ENCODE assay signal across 14 mouse cellular contexts in genomic region chr6:91700823-91701621, GRCm38 (mm10). TPM values are rescaled to one million over a fixed set of nuclear protein-coding genes. Genes with fewer than 3 reads are reported as not detected.
DNase-seq lines count a peak whose midpoint lies in the region; ATAC-seq lines count a peak whose summit lies in the region.
"Had no signal": no experiment of that assay in that cellular context is flagged by ENCODE, and none has a peak within 500 bp of the region (broad histone marks: within the 10 kb centered on the region; RNA-seq: fewer than 3 reads in every experiment).

No protein-coding gene starts in this region.

- DNase-seq in kidney, adult 11 months, result peak; percentile 82
- DNase-seq in kidney, postnatal 10 days, result no peak
- no peak for DNase-seq in intestine, embryonic 14.5 days (ENCODE audit: low spot score)
- DNase-seq in kidney, postnatal 14 days, result peak; percentile 74
- no peak for DNase-seq in Muller cell, postnatal 12 days (ENCODE audit: inconsistent ontology term)
- no peak for DNase-seq in thymus, postnatal 4 days
- DNase-seq: cerebellum, adult 9-10 months; thymus, adult 2 months had no signal

- peaks cover 46% of the 10 kb centered on the region for H3K36me3 ChIP-seq in intestine, embryonic 14.5 days (ENCODE audit: control insufficient read depth, insufficient read depth, low read length)
- peaks cover 7% of the 10 kb centered on the region; the same call in 1 of the 2 replicates for H3K36me3 ChIP-seq in stomach, embryonic 16.5 days (ENCODE audit: control insufficient read depth, insufficient read depth, low read length)

- peak; percentile 14; the same call in 1 of the 2 replicates for ATAC-seq in intestine, embryonic 14.5 days (replicated peaks; ENCODE audit: low FRiP score, low TSS enrichment, low read depth)
- ATAC-seq in stomach, embryonic 16.5 days (ENCODE audit: insufficient read depth, low FRiP score), result peak; percentile 28; the same call in 1 of the 2 replicates
- ATAC-seq in CD4-positive, CD25-positive, alpha-beta regulatory T cell, adult 4 months, result no peak
- ATAC-seq: forebrain, embryonic 15.5 days had no signal

- no peak overlapping the region for H3K9ac ChIP-seq in intestine, embryonic 14.5 days (ENCODE audit: low read length)
- no peak overlapping the region for H3K9ac ChIP-seq in stomach, embryonic 16.5 days (ENCODE audit: low read length)
- H3K9ac ChIP-seq: embryonic facial prominence, embryonic 12.5 days; forebrain, embryonic 15.5 days; limb, embryonic 13.5 days had no signal

- H3K27me3 ChIP-seq in intestine, embryonic 14.5 days (replicated peaks; ENCODE audit: control insufficient read depth, insufficient read depth, low read length), result no peaks in the 10 kb centered on the region
- no peaks in the 10 kb centered on the region for H3K27me3 ChIP-seq in stomach, embryonic 16.5 days (ENCODE audit: control insufficient read depth, insufficient read depth, low read length)
- H3K27me3 ChIP-seq: embryonic facial prominence, embryonic 12.5 days; forebrain, embryonic 15.5 days; limb, embryonic 13.5 days had no signal

- H3K9me3 ChIP-seq in intestine, embryonic 14.5 days (ENCODE audit: control insufficient read depth, low read length), result no peaks in the 10 kb centered on the region
- no peaks in the 10 kb centered on the region for H3K9me3 ChIP-seq in stomach, embryonic 16.5 days (replicated peaks; ENCODE audit: control insufficient read depth, low read length)
- H3K9me3 ChIP-seq: embryonic facial prominence, embryonic 12.5 days; forebrain, embryonic 15.5 days; limb, embryonic 13.5 days had no signal

- no peak overlapping the region for H3K27ac ChIP-seq in intestine, embryonic 14.5 days (ENCODE audit: low read depth)
- peak overlapping the region; percentile 45 for H3K27ac ChIP-seq in stomach, embryonic 16.5 days (ENCODE audit: low read length)
- H3K27ac ChIP-seq: embryonic facial prominence, embryonic 12.5 days; forebrain, embryonic 15.5 days; limb, embryonic 13.5 days had no signal

- 73% methylated on average over 11 of the region's 11 CpGs for WGBS in intestine, embryonic 14.5 days
- WGBS in stomach, embryonic 16.5 days, result 72% methylated on average over 11 of the region's 11 CpGs

- no peak overlapping the region for H3K4me2 ChIP-seq in intestine, embryonic 14.5 days (ENCODE audit: low read length)
- H3K4me2 ChIP-seq in stomach, embryonic 16.5 days (ENCODE audit: low read depth, low read length), result no peak overlapping the region
- H3K4me2 ChIP-seq: embryonic facial prominence, embryonic 12.5 days; forebrain, embryonic 15.5 days; limb, embryonic 13.5 days; midbrain, embryonic 11.5 days had no signal

- 0 out of 2 replicates have a peak, but pooled peaks cover 4% of the 10 kb centered on the region for H3K4me1 ChIP-seq in intestine, embryonic 14.5 days (replicated peaks; ENCODE audit: control insufficient read depth, insufficient read depth, low read length)
- peaks cover 22% of the 10 kb centered on the region for H3K4me1 ChIP-seq in stomach, embryonic 16.5 days (ENCODE audit: control insufficient read depth, insufficient read depth, low read length)

- H3K4me3 ChIP-seq in intestine, embryonic 14.5 days (ENCODE audit: low read depth, low read length), result no peak overlapping the region
- no peak overlapping the region for H3K4me3 ChIP-seq in stomach, embryonic 16.5 days (replicated peaks; ENCODE audit: low read length)
- H3K4me3 ChIP-seq: embryonic facial prominence, embryonic 12.5 days; forebrain, embryonic 15.5 days; limb, embryonic 13.5 days had no signal

RNA-seq across cellular contexts. Expression of gene Slc6a6, which starts 17.2 kb away (rescaled TPM):
- polyA plus RNA-seq in intestine, embryonic 14.5 days (2014; fragmentation: Nextera tagmentation; extraction: Ambion mirVana), result 69.0 and 74.0 TPM in 2 replicates
- polyA plus RNA-seq in stomach, embryonic 16.5 days (2015; fragmentation: Nextera tagmentation; extraction: Ambion mirVana), result 54.4 and 59.5 TPM in 2 replicates
- 10 to 100 TPM; 43.3 to 45.1 TPM for polyA plus RNA-seq in CD4-positive, CD25-positive, alpha-beta regulatory T cell, adult 4 months (2017; shearing (Covaris generic))

Comparison
In these comparisons a context has a peak if more than half of its experiments do, and no peak if none do; other contexts are left out.
1. DNase-seq: peak in kidney, adult 11 months (single experiment) and kidney, postnatal 14 days (single experiment); none in kidney, postnatal 10 days (single experiment), intestine, embryonic 14.5 days (single experiment), Muller cell, postnatal 12 days (single experiment) and thymus, postnatal 4 days (single experiment).